Comparison of ENCODE assay signal across 23 mouse cellular contexts in genomic region chr2:56147107-56147615, GRCm38 (mm10).
"Had no signal": no experiment of that assay in that cellular context is flagged by ENCODE, and none has a peak within 500 bp of the region (broad histone marks: within the 10 kb centered on the region; RNA-seq: fewer than 3 reads in every experiment).

No protein-coding gene starts in this region.

- H3K4me2 ChIP-seq: limb, embryonic 13.5 days; liver, embryonic 12.5 days; liver, embryonic 15.5 days; lung, embryonic 15.5 days; neural tube, embryonic 12.5 days; neural tube, embryonic 15.5 days had no signal

- ATAC-seq: intestine, postnatal 0 days; liver, embryonic 12.5 days had no signal

- H3K4me1 ChIP-seq: limb, embryonic 10.5 days; limb, embryonic 13.5 days; liver, embryonic 12.5 days; liver, embryonic 15.5 days; lung, embryonic 15.5 days; megakaryocyte, embryonic 14.5 days; neural tube, embryonic 12.5 days; neural tube, embryonic 15.5 days had no signal

- DNase-seq: kidney, adult 2 months; kidney, postnatal 25 days; layer of hippocampus, adult 9-11 months; liver; lung, adult 18-20 months; lung, postnatal 10 days; lung, postnatal 36 days; right cerebral cortex, adult 18-20 months; thymus, adult 2 months; thymus, postnatal 14 days; thymus, postnatal 4 days had no signal

- H3K4me3 ChIP-seq: layer of hippocampus, adult 2 months; limb, embryonic 10.5 days; limb, embryonic 13.5 days; liver, embryonic 12.5 days; liver, embryonic 15.5 days; lung, embryonic 15.5 days; megakaryocyte, embryonic 14.5 days; neural tube, embryonic 12.5 days; neural tube, embryonic 15.5 days had no signal

- H3K27ac ChIP-seq: kidney, postnatal 0 days; layer of hippocampus, adult 2 months; limb, embryonic 10.5 days; limb, embryonic 13.5 days; liver, embryonic 12.5 days; liver, embryonic 15.5 days; lung, embryonic 15.5 days; neural tube, embryonic 12.5 days; neural tube, embryonic 15.5 days; stomach, postnatal 0 days had no signal

- H3K9me3 ChIP-seq: limb, embryonic 10.5 days; limb, embryonic 13.5 days; liver, embryonic 12.5 days; liver, embryonic 15.5 days; lung, embryonic 15.5 days; megakaryocyte, embryonic 14.5 days; neural tube, embryonic 12.5 days; neural tube, embryonic 15.5 days had no signal

- H3K27me3 ChIP-seq: limb, embryonic 13.5 days; liver, embryonic 12.5 days; liver, embryonic 15.5 days; lung, embryonic 15.5 days; megakaryocyte, embryonic 14.5 days; neural tube, embryonic 12.5 days; neural tube, embryonic 15.5 days had no signal

- H3K9ac ChIP-seq: limb, embryonic 13.5 days; liver, embryonic 12.5 days; liver, embryonic 15.5 days; lung, embryonic 15.5 days; neural tube, embryonic 12.5 days; neural tube, embryonic 15.5 days had no signal

- H3K36me3 ChIP-seq: limb, embryonic 10.5 days; limb, embryonic 13.5 days; liver, embryonic 12.5 days; liver, embryonic 15.5 days; lung, embryonic 15.5 days; neural tube, embryonic 12.5 days; neural tube, embryonic 15.5 days had no signal
